ENCODE assay signal across 7 mouse cellular contexts in the genomic region with DNA sequence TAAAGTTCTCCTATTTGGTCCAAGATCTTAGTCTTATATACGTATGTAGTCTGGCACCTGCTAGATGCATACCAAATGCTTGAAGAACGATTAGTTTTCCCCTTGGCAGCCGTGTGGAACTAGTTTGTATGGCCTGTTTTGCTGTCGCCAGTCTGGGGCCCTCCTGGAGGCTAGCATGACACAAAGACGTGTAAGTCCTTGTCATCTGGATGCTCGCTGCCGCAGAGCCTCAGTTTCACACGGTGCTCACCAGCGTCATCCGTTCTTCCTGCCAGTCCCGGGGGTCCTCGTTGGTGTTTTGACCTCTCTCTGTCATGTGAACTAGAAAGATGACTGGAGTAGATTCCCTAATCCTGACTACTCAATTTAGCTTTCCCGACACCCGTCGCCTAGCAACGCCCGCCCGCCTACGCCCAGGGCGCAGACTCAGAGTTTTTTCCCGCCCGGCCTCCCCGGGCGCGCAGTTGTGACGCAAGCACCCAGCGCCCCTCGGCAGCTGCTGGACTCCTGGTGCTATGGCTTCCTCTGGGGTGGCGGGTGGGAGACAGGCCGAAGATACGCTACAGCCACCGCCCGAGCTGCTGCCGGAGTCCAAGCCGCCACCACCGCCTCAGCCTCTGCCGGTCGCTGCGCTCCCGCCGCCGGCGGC. TPM values are rescaled to one million over a fixed set of nuclear protein-coding genes. Genes with fewer than 3 reads are reported as not detected.
DNase-seq lines count a peak whose midpoint lies in the region; ATAC-seq and TF ChIP-seq lines count a peak whose summit lies in the region.

Gene Med9, plus strand, starts transcription at position 455 of the 649 bp plus-strand sequence.

- DNase-seq in adrenal gland, adult 2 months = peak; percentile 97
- peak; percentile 90 for DNase-seq in embryo, embryonic 11.5 days (ENCODE audit: low read depth, low spot score)
- peak; percentile 94 to 95 for DNase-seq in gastrocnemius, postnatal 4 days (ENCODE audit: low spot score in 2 of 2)
- DNase-seq in left cerebral cortex, postnatal 4 days = peak; percentile 96

- WGBS in intestine, postnatal 0 days = 1% methylated on average over 43 of the region's 43 CpGs
- WGBS in midbrain, embryonic 12.5 days = under 1% methylated on average over 43 of the region's 43 CpGs
- 1% methylated on average over 43 of the region's 43 CpGs for WGBS in small intestine, adult 2 months

- H3K27me3 ChIP-seq in intestine, postnatal 0 days (replicated peaks; ENCODE audit: control insufficient read depth, insufficient read depth, low read length) = no peaks in the 10 kb centered on the region
- peaks cover 5% of the 10 kb centered on the region; the same call in 1 of the 2 replicates for H3K27me3 ChIP-seq in midbrain, embryonic 12.5 days
- H3K27me3 ChIP-seq in small intestine, adult 2 months (ENCODE audit: control insufficient read depth, insufficient read depth, low read length) = no peaks in the 10 kb centered on the region

- peak within 1 kb of the TSS; percentile 76 for H3K4me2 ChIP-seq in intestine, postnatal 0 days (replicated peaks; ENCODE audit: low read depth)
- peak within 1 kb of the TSS; percentile 79 for H3K4me2 ChIP-seq in midbrain, embryonic 12.5 days (replicated peaks)

- no peaks in the 10 kb centered on the region; the same call in 1 of the 2 replicates for H3K36me3 ChIP-seq in intestine, postnatal 0 days (ENCODE audit: control insufficient read depth, insufficient read depth)
- H3K36me3 ChIP-seq in midbrain, embryonic 12.5 days = no peaks in the 10 kb centered on the region
- no peaks in the 10 kb centered on the region for H3K36me3 ChIP-seq in small intestine, adult 2 months (ENCODE audit: control insufficient read depth, insufficient read depth, low read length)

- peak; percentile 20; the same call in 1 of the 2 replicates for TF ChIP-seq CTCF in intestine, postnatal 0 days (IDR thresholded peaks at IDR 0.05; ENCODE audit: low read depth)
- no peak for TF ChIP-seq CTCF in small intestine, adult 2 months (IDR thresholded peaks at IDR 0.05; ENCODE audit: extremely low read depth, insufficient read length, insufficient replicate concordance, low read depth, low read length)

- H3K9ac ChIP-seq in intestine, postnatal 0 days (ENCODE audit: low read depth, low read length) = peak within 1 kb of the TSS; percentile 78
- peak within 1 kb of the TSS; percentile 96 for H3K9ac ChIP-seq in midbrain, embryonic 12.5 days (replicated peaks)

- no peak; the same call in 1 of the 2 replicates for TF ChIP-seq POLR2A in small intestine, adult 2 months (IDR thresholded peaks at IDR 0.05; ENCODE audit: low read depth, low read length)

- peak; percentile 92 for ATAC-seq in intestine, postnatal 0 days
- peak; percentile 94 for ATAC-seq in midbrain, embryonic 12.5 days (ENCODE audit: low FRiP score, low read depth)

- H3K4me3 ChIP-seq in intestine, postnatal 0 days (ENCODE audit: low read depth, low read length) = peak within 1 kb of the TSS; percentile 64
- peak within 1 kb of the TSS; percentile 96 for H3K4me3 ChIP-seq in midbrain, embryonic 12.5 days
- H3K4me3 ChIP-seq in small intestine, adult 2 months (ENCODE audit: low read depth, low read length) = peak within 1 kb of the TSS; percentile 94

- intact Hi-C loops in left cerebral cortex, postnatal 4 days (cut with DNase I) = no loop called here

- H3K27ac ChIP-seq in intestine, postnatal 0 days (ENCODE audit: low read depth, low read length) = peak within 1 kb of the TSS; percentile 15; the same call in 1 of the 2 replicates
- H3K27ac ChIP-seq in midbrain, embryonic 12.5 days (replicated peaks) = peak within 1 kb of the TSS; percentile 83
- H3K27ac ChIP-seq in small intestine, adult 2 months (ENCODE audit: insufficient read depth, low read depth, low read length) = 0 out of 2 replicates have a peak within 1 kb of the TSS, but pooled peaks have one; percentile 7

- no peaks in the 10 kb centered on the region for H3K9me3 ChIP-seq in intestine, postnatal 0 days (ENCODE audit: control insufficient read depth)
- H3K9me3 ChIP-seq in midbrain, embryonic 12.5 days = no peaks in the 10 kb centered on the region

- no peaks in the 10 kb centered on the region for H3K4me1 ChIP-seq in intestine, postnatal 0 days (replicated peaks; ENCODE audit: control insufficient read depth, insufficient read depth, low read length)
- peaks cover 20% of the 10 kb centered on the region for H3K4me1 ChIP-seq in midbrain, embryonic 12.5 days
- peaks cover 3% of the 10 kb centered on the region; the same call in 1 of the 2 replicates for H3K4me1 ChIP-seq in small intestine, adult 2 months (ENCODE audit: control insufficient read depth, insufficient read depth, insufficient read length, low read length)

RNA-seq across cellular contexts. Expression of gene Med9, which starts in this region (rescaled TPM):
- total RNA-seq in adrenal gland, adult 2 months (2021) = 10 to 100 TPM; 23.4 to 32.5 TPM
- polyA plus RNA-seq in adrenal gland, adult 2 months (2012; rRNA removed) = 42.9 and 47.6 TPM in 2 replicates
- total RNA-seq in gastrocnemius, postnatal 4 days (2021) = 10 to 100 TPM; 20.1 to 21.9 TPM
- 19.4 and 22.1 TPM in 2 replicates for polyA plus RNA-seq in intestine, postnatal 0 days (2015; fragmentation: Nextera tagmentation; extraction: Ambion mirVana)
- total RNA-seq in left cerebral cortex, postnatal 4 days (2021) = 10 to 100 TPM; 23.8 to 25.2 TPM
- 39.4 and 41.5 TPM in 2 replicates for polyA plus RNA-seq in midbrain, embryonic 12.5 days (2016; fragmentation: Nextera tagmentation; extraction: Ambion mirVana)
- polyA plus RNA-seq in small intestine, adult 2 months (2012; rRNA removed) = 13.5 and 19.7 TPM in 2 replicates

Comparison
In these comparisons a context has a peak if more than half of its experiments do, and no peak if none do; other contexts are left out.
1. Peak in every context shown above with its lines: DNase-seq, ATAC-seq, H3K4me3 ChIP-seq and H3K27ac ChIP-seq.
2. H3K27ac ChIP-seq: peak in every context shown above with its lines; median percentile 83 in midbrain, embryonic 12.5 days; 15 in intestine, postnatal 0 days; 7 in small intestine, adult 2 months.